Mouse (Mus musculus) heart, adult 2 months (tissue): ENCODE data around the gene Stmnd1.

Experiments
- CTCF ChIP-seq: fragments of 200-600 bp; IDR thresholded peaks from 2 replicates; pipeline ENCODE4 v1.8.1; 2022; ENCODE audit warnings: antibody characterized with exemption, mild to moderate bottlenecking, moderate library complexity
- EP300 ChIP-seq: fragments of 200-500 bp; IDR thresholded peaks from 2 replicates; pipeline ENCODE4 v1.6.1; 2011; ENCODE audit warnings: low read depth, low read length, control low read depth; ENCODE audit not compliant: insufficient read depth
- POLR2A ChIP-seq: fragments of 200-500 bp; IDR thresholded peaks from 2 replicates; pipeline ENCODE4 v1.6.1; 2011; ENCODE audit warnings: mild to moderate bottlenecking, low read depth, low read length, control low read depth; ENCODE audit not compliant: insufficient read depth

- no peak for TF ChIP-seq CTCF
- TF ChIP-seq EP300 = no peak
- TF ChIP-seq POLR2A = no peak
These were observed 31.9 kb upstream of the Stmnd1 start for GRCm38 (mm10) chr13:46241391-46242188.
